Mouse (Mus musculus) telencephalon, adult 2 months (tissue): ENCODE results near the gene Tada2a.
A peak's percentile ranks its signal among the peaks of the same experiment; 100 is the strongest.

Experiments used
- DNase-seq: peaks from one replicate; pipeline ENCODE4 v3.0.0-alpha.2; 2011; ENCODE audit warnings: low read depth, low spot score

The Tada2a gene

GRCm38 (mm10) chr11:84128943-84129798, at the start of gene Tada2a, which contains the start of gene Acaca:
Tada2a (minus strand) TSS chr11:84129600.
Acaca (plus strand) TSS chr11:84129672.
- peak; percentile 38 for DNase-seq

DNA sequence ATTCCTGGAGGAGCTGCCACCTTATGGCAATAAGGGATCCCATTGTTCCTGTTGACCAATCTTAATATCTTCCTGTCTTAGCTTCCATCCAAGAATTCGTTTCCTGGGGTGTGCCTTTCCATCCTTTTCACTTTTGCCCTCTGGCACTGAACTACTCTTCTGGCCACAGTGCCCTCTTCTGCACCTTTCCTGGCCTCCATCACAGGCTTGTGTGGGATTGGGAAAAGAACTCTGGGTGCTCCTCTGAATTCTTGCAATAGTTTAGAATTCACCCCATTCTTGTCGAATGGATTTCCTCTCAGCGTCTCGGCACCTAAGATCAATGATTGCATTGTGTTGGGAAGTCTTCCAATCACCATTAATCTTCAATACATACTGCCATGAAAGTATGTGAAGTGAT, 49.2 kb upstream of the Tada2a start:
- DNase-seq = no peak

DNA sequence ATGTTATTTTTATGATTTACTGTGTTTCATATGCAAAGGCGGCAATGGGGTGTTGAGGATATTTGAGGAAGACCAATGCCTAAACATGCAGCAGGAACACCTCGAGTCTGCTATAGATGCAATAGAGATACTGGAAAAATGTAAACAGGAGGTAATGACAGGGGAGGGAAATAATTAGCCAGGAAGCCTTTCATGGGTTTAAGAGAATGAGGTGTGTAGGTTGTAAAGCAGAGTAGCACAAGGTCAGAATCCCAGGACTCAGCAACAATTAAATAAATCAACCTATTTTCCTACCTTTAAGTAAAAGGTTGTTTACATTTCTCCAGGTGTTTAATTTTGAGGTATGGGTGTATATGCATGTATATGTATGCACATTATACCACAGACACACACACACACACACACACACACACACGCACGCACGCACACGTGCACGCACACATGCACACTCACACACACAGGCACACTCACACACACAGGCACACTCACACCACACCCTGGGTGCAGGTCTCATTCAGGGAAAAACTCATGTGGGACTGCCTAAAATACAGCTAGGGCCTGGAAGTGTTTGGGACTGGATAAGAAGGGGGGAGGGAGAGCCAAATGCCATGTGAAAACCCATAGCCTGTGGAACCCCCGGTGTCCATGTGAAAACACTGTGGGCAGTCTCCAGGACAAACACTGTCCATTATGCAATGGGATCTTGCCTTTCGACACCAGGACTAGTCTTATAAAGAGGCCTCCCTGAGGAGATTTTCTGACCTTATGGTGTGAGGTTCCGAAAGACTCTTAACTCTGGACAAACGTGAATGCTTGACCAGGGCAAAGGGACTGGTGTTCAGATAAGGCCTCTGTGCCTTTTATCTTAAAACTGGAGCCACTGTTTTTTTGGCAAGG, 43.4 kb upstream of the Tada2a start:
- no peak for DNase-seq

DNA sequence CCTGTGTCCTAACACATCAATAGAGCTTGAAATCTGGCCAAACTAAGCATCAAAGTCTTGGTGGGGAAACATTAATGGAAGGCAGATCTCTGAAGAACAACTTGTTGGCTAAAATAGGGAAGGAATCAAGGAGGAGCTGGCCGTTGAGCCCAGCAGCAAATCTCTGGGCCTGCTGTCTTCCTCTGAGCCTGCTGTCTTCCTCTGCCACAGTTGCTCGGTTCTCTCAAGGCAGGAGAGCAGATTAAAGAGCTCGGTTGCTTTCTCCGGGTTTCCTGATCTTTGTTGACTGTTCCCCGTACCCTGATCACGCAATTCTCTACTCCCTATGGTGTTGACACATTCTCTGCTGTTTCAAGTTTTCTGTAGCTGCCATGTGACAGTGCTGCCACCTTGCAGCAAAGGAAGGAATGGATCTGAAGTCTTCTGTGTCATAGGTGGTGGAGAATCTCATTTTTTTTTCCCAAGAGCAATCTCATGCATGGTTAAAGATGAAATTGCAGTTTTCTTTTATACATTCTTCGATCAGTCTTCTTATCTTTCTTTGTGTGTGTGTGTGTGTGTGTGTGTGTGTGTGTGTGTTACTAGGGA, 39.4 kb upstream of the Tada2a start:
- peak; percentile 40 for DNase-seq

- no peak for DNase-seq
Measured at GRCm38 (mm10) chr11:84167046-84167526, 37.7 kb upstream of the Tada2a start, which contains the start of gene Gm11437. Gm11437 (minus strand) TSS chr11:84167476.

DNA sequence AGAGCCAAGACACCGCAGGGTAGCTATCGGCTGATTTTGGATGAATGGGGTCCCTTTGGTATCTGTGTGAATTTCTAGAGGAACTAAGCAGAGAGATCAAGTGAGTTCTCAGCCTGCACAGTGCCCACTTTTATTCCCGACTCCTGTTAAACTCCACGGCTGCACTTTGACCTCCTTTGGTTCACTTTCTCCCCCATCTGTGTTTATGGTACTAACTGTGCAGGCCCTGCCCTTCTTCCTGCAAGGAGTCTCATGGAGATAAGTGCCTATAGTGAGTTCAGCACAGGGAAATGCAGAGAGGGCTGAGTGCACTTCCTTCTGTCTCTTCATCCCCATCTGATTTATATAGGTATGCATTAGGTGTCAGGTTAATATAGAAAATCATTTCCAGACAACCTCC, 35.2 kb upstream of the Tada2a start:
- DNase-seq = no peak

DNA sequence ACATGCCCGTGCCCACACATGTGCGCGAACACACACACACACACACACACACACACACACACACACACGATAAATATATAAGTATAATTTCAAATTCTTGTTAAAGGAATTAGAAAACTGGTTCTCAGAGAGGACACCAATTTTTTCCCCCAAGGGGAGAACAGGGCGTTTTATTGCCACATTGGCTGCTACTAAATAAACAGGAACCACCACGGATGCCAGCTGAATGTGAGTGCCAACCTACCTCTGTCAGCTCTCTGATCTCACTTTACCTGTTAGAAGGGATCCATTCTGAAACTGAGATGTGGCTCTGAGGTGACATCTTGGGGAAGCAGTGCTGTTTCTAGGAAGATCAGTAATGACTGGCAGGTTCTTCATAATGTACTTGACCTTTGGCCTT, 34.7 kb upstream of the Tada2a start:
- DNase-seq = no peak

- no peak for DNase-seq
Measured at GRCm38 (mm10) chr11:84156535-84157262, 27.3 kb upstream of the Tada2a start.

DNA sequence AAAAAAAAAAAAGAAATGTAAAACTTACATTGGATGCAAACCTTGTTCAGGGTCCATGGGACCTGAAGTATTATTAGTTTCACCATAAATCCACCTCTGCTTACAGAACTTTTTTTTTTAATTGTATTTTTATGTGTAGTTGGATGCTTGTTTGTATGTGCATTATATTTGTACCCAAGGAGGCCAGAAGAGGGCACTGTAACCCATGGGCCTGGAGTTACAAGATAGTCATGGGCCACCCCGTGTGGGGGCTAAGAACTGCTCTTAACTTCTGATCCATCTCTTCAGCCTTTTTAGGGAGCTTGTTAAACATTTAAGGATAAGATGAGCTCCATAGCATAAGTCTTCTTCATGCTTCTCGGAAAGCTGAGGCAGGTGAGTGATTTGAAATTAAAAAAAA, 21.5 kb upstream of the Tada2a start:
- no peak for DNase-seq

- no peak for DNase-seq
Measured at GRCm38 (mm10) chr11:84146081-84146480, 16.7 kb upstream of the Tada2a start.

DNA sequence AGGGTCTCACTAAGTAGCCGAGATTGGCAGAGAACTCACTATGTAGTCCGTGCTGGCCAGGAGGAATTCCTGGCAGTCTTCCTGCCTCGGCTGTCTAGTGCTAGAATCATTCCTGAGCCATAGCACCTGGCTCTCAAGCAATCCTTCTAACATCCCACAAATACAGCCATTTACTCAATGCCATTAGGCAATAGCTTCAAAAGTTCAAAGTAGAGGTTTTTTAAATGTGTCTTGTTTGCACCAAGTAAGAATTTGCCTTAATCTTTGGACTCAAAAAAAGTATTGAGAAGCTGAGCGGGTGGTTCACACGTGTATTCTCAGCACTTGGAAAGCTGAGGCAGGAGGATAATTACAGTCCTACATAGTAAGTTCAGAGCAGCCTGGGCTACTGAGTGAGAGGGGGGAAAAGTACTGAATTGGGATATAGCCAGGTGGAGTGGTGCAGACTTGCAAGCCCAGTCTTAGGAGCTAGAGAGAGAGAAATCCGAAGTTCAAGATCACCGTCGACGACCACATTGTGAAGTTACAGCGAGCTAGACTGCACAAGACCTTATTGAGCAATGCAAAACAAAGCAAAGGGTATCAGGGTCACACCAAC, 15.9 kb upstream of the Tada2a start:
- no peak for DNase-seq

- DNase-seq = no peak
Measured at GRCm38 (mm10) chr11:84141752-84142151, 12.4 kb upstream of the Tada2a start.

DNA sequence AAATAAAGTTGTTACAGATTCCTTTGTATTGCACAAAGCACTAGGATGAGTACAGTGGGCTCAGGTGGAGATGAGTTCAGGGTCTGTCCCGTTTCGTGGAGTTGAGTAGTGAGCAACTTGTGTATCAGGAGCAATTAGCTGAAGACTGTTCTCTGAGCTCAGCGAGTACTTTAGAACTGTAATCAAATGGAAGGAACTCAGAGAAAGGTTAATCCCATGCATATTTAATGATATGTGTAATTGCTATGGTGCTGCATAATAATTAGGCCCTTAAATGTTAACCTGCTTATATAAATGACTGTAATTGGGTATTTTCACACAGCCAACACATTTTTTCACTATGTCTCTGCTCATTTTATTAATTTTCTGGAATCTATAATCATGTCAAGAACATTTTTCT, 7.1 kb upstream of the Tada2a start:
- no peak for DNase-seq

DNA sequence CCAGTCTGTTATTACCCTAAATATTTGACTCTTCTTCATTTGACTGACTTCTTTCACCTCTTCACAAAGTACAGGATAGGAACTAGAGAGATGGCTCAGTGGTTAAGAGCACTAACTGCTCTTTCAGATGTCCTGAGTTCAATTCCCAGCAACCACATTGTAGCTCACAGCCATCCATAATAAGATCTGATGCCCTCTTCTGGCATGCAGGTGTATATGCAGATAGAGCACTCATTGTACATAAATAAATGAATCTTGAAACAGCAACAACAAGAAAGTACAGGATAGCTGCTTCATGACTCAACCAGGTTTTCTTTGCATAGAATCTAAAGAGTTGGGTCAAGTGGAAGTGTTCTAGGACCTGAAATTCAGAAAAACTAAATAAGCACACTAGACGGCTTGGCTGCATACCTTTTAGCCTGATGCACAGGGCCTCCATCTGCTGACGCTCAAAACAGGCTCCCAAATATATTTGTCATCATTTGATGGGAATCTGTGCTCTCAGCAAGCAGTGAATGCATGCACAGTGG, 5.0 kb upstream of the Tada2a start:
- DNase-seq = no peak

DNA sequence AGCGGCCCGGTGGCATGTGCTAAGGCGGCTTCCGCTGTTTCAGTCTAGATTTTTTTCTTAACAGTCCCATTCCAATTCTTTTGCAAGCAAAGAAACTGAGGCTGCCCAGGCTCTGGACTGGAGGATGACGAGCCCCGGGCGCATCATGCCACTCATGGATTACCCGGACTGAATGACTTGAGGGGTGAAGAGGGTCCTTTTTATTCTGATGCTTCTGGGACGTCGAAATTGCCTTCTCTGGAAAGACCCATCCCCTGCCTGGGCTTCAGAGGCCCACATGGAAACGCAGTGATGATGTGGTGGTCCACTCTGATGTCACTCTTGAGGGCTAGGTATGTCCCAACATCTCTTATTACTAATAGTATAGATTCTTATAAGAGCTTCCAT, 392 bp upstream of the Tada2a start:
- DNase-seq = no peak

DNA sequence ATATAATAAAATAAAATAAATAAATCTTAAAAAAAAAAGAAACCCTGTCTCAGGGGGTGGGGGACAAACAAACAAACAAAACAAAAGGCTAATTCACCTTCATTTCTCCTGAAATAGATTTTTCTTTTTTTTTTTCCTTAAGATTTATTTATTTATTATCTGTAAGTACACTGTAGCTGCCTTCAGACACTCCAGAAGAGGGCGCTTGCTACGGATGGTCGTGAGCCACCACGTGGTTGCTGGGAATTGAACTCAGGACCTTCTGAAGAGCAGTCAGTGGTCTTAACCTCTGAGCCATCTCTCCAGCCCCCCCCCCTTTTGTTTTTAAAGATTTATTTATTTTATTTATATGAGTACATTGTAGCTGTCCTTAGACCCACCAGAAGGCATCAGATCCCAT, 1.4 kb downstream of the Tada2a start:
- DNase-seq = no peak

GRCm38 (mm10) chr11:84121051-84121956, 8.1 kb downstream of the Tada2a start:
- DNase-seq = no peak

DNA sequence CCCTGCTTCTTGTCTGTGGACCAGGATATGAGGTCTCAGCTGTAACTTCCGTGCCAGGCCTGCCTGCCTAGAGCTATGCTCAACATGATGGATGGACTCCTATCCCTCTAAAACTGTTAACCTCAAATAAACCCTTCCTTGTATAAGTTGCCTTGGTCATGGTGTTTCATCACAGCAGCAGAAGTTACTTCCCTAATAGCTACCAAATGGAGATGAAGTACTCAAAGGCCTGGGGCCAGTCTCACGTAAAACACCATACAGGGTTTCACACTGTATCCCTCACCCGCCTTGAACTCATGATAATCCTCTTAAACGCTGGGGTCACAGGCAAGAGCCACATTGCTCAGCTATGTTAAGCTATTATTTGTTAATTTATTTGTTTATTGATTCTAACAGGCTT, 12.0 kb downstream of the Tada2a start:
- DNase-seq = no peak

DNA sequence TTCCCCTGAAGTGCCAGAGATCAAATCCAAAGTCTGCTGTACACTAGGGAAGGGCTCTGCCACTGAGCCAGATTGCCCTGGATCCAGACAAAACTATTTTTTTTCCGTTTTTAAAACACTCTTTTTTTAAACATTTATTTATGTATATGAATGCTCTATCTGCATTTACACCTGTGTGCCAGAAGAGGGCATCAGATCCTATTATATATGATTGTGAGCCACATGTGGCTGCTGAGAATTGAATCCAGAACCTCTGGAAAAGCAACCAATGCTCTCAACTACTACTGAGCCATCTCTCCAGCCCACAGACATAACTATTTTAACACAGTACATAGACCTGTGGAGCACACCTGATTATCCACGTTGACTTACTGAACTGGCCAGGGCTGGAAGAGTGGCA, 13.2 kb downstream of the Tada2a start:
- no peak for DNase-seq

GRCm38 (mm10) chr11:84115646-84116045, 13.8 kb downstream of the Tada2a start:
- DNase-seq = no peak
